Mouse (Mus musculus): ENCODE measurements around the gene Gas2l2. TPM values are rescaled to one million over a fixed set of nuclear protein-coding genes. Genes with fewer than 3 reads are reported as not detected.
A peak's percentile ranks its signal among the peaks of the same experiment; 100 is the strongest.

Gas2l2 gene
- polyA plus RNA-seq (2012; rRNA removed), result 0.04 TPM in 1 of 2 replicates, not detected in the other

DNA sequence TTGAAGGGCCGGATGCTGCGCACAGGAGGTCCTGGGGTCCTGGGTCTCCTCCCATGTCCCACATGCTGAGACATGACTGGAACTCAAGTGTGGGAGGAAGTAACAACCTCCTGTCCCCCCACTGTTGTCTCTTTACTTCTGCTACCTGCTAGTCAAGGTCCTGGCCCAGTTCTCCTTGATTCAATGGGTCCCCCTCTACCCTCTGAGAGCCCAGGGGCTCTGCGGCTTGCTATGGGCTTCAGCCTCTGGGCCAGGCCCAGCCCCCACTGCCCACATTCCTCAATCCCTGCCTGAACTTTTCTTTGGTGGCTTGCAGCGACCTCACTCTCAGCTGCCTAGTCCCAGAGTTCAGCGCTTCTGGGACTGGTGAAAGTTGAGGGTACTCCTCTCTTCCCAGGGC, at the start of gene Gas2l2:
Gene Gas2l2 (minus strand): TSS at position 101 of the 400 bp plus-strand sequence.
- DNase-seq (ENCODE audit: extremely low spot score in 1 of 2, low spot score in 1 of 2), result no peak

DNA sequence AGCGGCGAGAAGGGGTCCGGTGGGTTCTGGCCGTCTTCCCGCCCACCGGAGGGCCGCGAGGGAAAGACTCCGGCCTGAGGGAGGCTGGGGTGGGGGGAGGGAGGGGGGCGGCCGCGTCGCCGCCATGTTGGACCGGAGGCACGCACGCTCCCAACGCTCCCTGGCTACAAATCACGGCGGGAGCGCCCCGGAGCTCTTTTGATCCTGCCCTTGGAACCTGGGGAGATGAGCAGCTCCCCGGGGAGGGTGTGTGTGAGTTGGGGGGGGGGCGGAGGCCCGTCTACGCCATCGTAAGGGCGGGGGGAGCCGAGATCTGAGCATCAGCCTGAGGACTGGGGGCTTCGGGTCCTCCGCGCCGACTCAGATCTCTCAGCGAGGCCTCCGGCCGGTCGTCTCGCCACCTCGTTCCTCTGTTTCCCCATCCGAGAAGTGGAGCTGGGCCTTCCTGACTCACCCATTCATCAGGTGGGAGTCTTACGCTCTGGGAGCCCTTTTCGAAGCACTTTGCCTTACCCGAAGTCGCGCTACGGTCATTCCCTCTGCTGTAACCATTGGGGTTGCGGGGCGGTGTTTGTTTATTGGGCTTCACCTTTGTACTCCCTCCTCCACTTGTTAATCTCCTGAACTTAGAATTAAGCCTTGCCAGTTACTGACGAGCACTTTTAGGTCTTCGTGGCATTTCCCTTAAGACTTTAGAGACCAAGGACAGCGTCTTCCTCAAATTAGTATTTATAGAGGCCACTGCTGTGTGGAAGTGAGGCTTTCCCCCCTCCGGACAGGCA, 44.2 kb upstream of the Gas2l2 start:
- DNase-seq (ENCODE audit: extremely low spot score in 1 of 2, low spot score in 1 of 2), result no peak

DNA sequence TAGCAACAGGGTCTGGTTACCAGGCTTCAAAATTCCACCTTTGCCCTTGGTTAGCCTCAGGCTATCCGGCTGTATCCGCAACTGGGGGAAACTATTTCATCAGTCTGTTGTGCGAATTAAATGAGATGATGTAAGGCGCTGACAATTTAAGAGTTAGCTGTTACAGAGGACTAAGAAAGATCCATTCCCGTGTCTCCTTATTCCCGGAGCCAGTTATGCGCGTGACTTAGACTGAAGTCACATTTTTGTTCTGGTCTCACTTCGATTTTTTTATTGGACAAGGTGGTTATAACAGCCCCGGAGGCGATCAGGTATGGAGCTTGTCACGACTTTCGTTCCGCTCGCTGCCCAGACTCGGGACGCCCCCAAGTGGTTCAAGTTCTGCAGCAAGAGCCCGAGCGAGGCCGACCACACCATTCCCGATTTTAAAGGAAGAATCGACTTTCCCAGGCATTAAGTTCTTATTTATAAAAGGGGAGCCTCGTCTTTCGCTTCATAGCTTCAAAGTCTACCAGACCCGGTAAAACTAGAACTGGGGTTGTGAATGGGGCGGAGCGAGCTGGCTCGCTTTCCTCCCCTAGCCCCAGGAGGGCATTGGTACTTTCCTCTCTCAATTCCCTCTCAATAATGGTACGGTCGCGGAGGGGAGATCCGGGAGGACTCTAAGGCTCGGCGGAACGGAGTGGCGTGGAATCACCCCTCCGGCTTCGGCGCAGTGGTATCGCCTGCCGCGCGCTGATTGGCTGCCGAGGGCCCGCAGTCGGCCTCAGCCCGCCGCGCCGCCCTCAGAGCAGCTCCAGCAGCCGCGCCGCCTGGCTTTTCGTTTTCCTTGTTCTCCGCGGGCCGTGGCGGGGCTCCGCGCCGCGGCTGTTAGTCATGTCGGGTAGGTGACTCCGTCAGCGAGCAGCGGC, 43.3 kb upstream of the Gas2l2 start, which contains the start of gene Taf15:
Gene Taf15 (plus strand): TSS at position 763 of the 911 bp plus-strand sequence.
- peak; percentile 94 to 99 for DNase-seq (ENCODE audit: extremely low spot score in 1 of 2, low spot score in 1 of 2)

DNA sequence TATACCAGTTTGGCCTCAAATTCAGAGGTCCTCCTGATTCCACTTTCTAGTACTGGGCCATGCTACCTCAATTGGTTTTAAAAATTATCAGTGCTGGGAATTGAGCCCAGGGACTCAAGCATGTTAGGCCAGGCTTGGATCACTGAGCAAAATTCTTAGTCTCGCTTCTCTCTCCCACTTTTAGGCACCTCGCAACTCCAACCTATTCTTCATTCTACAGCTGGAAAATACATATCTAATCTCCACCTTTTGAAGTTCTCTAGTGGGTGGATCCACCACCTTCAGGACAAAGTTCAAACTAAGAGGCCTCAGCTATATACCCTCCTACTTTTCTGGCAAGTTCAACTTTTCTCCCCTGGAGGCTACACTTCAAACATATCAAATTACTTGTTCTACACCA, 42.5 kb upstream of the Gas2l2 start:
- DNase-seq (ENCODE audit: extremely low spot score in 1 of 2, low spot score in 1 of 2), result no peak

DNA sequence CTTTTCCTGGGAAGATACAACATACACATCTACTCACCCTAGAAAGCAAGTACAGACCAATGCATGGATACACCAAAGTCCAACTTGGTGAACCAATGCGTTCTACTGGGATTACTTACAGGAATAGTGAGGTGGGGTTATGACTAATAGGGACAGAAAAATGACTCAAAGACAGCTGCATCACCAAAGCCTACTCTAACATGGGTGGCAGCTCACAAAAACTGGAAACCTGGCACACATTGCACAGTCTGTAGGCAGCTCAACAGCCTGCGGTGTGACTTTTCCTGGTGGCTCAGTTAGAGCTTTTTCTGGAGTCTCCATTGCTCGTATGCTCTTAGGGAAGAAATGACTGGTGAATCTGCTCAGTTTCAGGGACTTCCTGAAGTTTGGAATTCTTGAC, 39.5 kb upstream of the Gas2l2 start:
- peak in 1 of 2 experiments; percentile 35 for DNase-seq (ENCODE audit: extremely low spot score in 1 of 2, low spot score in 1 of 2)

DNA sequence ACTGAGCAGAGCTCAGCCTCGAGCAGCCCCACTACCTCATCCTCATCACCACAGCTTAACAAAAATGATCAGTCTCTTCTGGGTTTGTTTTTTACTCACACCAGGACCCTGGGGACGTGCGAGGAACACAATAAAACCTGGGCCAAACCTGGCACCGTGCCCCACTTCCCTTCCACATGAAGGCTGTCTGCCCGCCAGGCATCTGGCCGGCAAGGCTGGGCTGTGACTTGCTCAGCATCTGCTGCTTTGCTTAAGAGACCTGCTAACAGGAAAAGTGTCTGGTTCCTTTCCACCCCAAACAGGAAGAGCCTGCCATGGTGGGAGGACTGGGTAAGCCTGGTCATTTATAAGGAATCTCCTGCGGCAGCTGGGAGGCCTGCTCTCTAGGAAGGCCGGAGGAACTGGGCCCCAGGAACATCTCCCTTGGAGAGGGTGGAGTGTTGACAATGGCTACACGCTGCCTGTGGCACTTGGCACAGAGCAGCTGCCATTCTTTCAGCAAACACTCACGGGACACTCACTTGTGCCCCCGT, 37.9 kb upstream of the Gas2l2 start:
- no peak for DNase-seq (ENCODE audit: extremely low spot score in 1 of 2, low spot score in 1 of 2)

DNA sequence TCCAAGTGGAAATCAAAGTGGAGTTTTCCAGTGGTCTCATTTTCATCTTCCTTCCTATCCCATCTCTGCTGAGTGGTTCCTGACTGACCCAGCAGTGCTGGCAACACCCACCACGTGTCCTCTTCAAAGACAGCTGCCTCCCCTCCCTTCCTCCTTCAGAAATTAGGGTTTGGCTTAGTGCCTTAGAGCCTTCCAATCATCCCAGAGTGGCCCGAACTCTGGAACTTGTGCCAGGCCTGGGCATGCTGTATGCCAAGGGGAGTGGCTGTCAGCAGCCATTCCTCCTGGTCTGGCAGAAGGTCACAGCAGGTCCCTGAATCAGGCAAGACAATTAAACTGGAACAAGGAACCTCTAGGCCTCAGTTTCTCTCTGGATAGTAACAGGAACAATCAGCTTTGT, 36.7 kb upstream of the Gas2l2 start:
- DNase-seq (ENCODE audit: extremely low spot score in 1 of 2, low spot score in 1 of 2), result no peak

DNA sequence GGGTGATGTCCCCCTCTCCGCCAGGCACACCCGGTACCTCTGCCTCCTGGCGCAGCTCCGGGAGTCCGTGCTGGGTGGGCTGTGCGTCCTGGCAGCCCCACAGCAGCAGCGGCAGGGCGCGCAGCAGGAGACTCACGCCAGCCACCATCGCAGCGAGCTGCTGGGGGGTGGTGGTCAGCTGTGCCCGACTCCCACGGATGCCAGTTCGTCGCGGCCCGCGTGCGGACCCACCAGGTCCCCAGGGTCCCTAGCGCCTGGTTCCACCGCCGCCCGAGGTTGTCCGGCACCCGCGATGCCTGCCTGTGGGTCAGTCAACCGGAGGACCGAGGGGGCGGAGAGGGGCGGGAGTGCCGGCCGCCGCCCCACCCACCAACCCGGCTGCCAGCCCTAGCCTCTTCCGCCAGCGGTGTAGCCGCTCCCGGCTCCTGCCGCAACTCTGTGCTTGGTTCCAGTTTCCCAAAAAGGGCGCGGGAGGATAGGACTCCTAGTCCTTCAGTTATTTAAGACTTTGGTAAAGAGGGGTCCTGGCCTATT, 33.5 kb upstream of the Gas2l2 start, which contains the start of gene Mmp28:
Gene Mmp28 (minus strand): TSS at position 361 of the 534 bp plus-strand sequence.
- DNase-seq (ENCODE audit: extremely low spot score in 1 of 2, low spot score in 1 of 2), result no peak

DNA sequence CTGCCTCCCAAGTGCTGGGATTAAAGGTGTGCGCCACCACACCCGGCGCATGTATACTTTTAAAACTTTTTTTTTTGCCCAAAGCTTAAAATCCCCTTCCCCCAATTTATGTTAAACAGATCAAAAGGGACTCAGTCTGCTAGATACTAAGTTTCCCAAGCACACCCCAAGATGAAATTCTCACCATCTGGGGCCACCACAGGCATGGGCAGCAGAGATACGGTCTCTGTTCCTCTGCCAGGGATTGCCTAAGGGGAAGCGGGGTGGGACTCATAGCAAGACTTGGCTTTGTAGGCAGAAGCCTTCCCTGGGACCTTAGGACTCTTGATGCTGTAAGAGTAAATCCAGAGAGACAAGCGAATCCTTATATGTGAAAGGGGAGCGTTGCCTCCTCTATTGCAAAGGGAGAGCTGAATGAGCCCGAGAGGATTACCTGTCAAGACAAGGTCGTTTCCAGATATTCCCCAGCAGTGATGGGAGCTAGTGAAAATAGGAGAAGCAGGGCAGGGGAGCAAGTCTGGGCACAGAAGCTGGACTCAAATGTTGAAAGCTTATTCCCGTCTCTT, 32.3 kb upstream of the Gas2l2 start:
- no peak for DNase-seq (ENCODE audit: extremely low spot score in 1 of 2, low spot score in 1 of 2)

DNA sequence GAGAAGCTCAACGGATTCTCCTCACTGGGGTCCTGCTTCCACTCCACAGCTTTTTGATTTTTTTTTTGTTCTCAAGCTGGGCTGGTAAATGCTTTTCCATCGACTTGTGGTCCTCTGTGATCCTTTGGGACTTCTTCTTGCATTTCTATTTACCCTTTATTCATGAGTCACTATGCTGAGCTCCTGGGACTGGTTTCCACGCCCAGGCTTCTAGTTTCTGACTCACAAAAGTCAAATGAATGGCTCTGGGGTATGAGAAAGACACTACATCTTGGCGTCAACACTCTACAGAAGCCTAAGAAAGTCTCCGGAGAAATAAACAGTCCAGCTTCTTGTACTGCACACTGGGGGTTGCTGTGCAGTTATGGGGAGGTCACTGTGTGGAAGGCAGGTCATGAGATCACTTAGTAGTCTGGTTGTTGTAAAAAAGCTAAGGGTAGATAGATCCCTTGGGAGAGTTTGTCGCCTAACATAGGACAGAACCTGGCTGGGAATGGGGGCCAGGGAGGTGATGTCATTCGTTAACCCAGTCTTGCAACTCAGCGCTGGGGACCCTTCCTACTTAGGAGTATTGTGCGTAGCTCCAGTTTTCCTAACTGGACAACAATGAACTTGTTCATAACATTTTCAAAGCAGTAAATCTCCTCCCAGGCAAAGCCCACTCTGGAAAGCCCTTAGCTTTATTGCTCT, 28.8 kb upstream of the Gas2l2 start:
- DNase-seq (ENCODE audit: extremely low spot score in 1 of 2, low spot score in 1 of 2), result no peak

DNA sequence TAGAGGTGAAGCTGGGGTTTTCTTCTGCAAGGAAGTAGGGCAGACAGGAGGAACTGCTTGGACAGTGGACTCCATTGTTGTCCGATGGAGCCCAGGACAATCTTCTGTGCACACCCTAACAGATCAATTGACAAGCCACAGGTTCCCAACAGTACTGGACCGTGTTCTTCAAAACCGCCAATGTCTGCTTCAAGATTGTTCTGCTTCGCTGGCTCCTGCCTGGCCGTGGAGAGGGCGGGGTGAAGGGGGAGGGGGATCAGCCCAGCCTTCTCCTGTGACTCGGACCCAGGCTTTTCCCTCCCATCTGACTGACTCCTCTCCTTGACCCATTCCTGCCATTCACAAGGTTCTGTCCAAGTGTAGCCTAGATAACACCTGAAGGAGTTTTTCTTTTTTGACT, 28.0 kb upstream of the Gas2l2 start:
- no peak for DNase-seq (ENCODE audit: extremely low spot score in 1 of 2, low spot score in 1 of 2)

DNA sequence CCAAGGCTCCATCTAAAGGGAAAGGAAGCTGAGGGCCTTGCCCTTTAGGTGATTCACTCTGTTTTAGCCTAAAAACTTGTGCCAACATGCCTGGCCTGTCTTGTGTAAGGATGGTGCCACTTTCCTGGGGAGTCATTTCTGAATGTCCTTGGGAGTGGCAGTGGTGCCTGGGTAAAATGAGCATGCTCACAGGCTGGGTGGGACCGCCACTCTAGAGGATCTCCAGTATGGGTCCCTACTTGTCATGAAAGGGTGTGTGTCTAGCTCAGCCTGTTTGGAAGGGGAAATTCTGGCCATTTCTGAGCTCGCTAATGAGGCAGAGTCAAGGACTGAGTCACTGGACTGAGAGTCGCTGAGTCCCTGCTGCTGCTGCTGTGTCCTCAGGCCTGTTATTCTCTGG, 26.4 kb upstream of the Gas2l2 start:
- DNase-seq (ENCODE audit: extremely low spot score in 1 of 2, low spot score in 1 of 2), result no peak

DNA sequence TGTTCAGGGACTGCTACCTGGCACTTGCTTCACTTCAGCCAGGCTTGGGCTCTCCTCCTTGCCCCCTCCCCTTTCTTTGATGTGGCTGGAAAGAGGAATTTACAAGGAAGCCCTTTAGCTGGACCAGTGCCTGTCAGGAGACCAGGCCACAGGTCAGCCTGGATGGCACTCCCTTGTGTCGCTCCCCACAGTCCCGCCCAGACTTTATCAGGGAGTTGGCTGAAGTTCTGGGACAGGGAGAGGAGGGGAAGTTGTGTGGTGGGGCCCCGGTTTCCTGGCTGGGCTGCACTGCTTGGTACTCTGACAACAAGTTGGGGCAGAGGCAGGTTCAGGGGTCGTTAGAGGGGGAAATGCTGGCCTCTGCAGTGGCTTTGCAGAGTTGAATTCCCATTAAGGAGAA, 25.3 kb upstream of the Gas2l2 start:
- no peak for DNase-seq (ENCODE audit: extremely low spot score in 1 of 2, low spot score in 1 of 2)

DNA sequence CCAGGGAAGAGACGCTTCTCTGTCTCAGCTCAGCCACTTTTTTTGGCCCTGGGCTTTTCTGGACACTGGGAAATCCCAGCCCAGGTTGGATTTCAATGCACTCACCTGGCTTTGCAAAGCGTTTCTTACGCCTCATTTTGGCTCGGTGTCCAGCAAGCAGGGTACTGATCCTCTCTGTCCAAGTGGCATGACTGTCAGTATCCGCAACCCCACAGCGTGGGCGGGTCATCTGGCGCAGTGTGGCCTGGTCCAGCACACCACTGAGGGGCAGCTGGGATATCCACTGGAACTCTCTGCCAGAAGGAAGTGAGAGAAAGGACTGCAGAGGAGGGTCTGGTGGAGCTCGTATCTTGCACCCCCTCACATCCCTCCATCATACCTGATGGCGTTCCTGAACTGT, 22.0 kb upstream of the Gas2l2 start:
- DNase-seq (ENCODE audit: extremely low spot score in 1 of 2, low spot score in 1 of 2), result no peak

DNA sequence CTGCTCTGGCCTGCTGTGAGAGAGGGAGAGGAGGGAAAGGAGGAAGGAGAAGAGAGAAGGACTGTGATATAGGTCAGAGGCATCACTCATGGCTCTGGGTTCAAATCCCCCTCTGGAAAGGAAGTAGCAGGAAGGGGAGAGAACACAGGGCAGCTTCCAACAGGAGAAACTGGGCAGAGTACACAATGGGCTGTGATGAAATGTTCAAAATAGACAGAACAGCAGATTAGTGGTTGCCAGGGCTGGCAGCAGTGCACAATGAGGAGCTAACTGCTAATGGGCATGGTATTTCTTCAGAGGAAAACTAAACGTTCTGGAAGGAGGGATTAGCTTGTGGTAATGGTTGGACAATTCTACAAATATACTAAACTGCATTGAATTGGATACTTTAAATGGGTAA, 21.3 kb upstream of the Gas2l2 start:
- no peak for DNase-seq (ENCODE audit: extremely low spot score in 1 of 2, low spot score in 1 of 2)

DNA sequence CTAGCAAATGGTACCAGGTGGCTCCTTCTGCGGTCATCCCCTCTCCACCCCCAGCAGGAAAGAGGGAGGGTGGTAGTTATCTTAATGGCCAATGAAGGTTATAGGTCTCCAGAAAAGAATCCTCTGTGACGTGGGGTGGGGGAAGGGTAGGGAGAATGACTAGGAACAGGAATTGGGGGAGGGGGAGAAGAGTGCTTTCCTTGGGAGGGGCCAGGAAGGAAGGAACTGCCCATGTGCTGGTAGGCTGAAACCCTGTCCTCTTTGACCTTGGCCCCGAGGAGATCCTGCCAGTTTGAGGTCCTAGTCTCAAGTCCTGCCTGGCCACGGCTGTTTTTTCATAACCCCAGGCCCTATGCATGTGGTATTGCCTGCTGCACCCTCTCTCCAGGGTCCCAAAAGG, 20.0 kb upstream of the Gas2l2 start:
- DNase-seq (ENCODE audit: extremely low spot score in 1 of 2, low spot score in 1 of 2), result no peak

DNA sequence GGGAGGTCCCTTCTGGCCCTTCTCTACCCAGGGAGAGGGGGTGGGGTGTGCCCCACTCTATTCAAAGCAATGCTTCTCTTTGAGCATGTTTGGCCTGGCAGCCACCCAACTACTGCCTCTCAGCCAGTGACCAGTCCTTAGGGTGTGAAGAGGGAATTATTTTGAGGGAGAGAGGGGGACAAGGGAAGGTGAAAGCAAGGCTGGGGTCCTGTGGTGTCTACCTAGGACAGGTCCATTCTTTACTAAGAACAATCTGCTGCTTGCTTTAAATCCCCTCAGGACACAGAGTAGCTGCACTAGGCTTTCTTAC, 19.6 kb upstream of the Gas2l2 start:
- no peak for DNase-seq (ENCODE audit: extremely low spot score in 1 of 2, low spot score in 1 of 2)

DNA sequence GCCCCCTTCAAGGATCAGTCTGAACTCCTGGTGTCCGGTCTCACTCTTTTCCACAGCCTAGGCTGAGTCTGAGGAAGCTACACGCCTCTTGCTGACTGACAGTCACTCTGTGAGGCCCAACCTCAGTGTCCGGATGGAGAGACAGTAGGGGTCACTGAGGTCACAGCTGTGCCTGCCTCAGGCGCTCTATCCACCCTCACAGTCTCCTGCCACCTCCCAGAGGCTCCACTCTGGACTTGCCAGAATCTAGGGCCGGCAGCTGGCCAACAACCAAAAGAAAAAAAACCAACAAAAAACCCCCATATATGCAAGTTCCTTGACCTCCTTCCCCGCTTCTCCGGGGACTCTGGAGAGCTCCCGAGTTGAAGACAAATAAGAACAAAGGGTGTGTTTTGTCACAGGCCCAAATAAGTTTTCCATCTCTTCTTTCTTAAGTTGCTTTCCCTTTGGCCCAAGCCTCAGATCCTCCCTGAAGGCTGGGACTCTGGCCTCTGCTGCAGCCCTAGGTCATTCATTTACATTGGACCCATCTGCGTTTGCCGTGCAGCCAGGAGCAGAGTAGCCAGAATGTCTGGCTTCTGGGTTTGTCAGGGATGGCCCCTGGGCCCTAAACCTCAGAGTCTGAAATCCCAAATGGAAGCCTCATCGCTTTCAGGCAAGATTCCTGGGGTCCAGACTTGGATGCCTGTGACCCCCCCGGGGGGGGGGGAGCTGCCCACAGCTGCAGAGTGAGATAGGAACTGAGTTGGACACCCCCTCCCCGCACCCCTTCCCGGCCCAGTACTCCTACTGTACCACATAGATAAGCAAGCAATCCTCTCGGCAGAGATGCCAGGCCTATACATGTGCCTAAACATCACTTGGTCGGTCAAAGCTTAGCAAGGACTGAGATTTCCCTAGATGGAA, 19.0 kb upstream of the Gas2l2 start:
- no peak for DNase-seq (ENCODE audit: extremely low spot score in 1 of 2, low spot score in 1 of 2)

DNA sequence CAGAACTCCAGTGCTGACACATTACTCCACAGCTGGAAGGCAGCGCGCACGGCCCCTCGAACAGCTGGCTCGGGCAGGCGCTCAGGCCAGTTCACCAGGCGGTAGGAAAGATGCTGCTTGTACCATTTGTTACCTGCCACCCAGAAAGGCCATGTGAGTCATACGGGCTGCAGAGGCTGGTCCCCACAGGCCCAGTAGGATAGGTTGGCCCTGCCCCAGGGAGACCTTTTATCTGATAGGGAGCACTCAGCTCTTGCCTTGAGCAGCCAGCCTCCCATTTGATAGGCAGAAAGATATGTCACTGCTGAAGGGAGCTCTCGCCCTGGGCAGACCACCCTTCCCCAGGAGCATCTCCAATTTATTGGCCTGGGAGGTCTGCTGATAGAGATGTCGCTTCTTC, 18.4 kb upstream of the Gas2l2 start:
- DNase-seq (ENCODE audit: extremely low spot score in 1 of 2, low spot score in 1 of 2), result no peak
